Mouse (Mus musculus): ENCODE measurements at regions not wholly inside any gene's neighbourhood (a gene's known extent, or its start where the extent isn't known, plus 50 kb on each side); places are given as distances from the start of the nearest gene placed in this dataset.

DNA sequence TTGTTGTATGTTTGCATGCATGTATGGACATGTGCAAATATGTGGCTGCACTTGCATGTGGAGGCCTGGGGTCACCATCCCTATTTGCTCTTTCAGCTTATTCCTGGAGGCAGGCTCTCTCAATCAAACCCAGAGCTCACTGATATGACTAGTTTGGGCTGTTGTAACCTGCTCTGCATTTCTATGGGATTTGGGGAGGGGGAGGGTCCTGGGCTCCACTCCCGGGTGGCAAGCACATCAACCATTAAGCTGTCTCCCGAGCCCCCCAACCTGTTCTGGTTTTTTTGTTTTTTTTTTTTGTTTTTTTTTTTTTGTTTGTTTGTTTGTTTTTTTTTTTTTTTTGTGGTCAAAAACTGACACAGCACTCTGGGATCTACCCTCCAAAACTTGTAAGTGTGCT lies 386.5 kb downstream of the Med13l start:
- Histone ChIP-seq H3K27ac (ENCODE audit: low read length) (no peak overlapping the region), H3K9me3 (replicated peaks; ENCODE audit: control insufficient read depth, low read length) (0 out of 2 replicates have a peak, but pooled peaks cover 2% of the 10 kb centered on the region), H3K27me3 (ENCODE audit: control insufficient read depth, insufficient read depth, low read length) (0 out of 2 replicates have a peak, but pooled peaks cover 3% of the 10 kb centered on the region), H3K4me1 (ENCODE audit: control insufficient read depth, insufficient read depth, low read length) (no peaks in the 10 kb centered on the region; the same call in 1 of the 2 replicates), H3K9ac (ENCODE audit: low read length) (no peak overlapping the region), H3K4me3 (ENCODE audit: low read length) (no peak overlapping the region), H3K4me2 (ENCODE audit: low read depth, low read length) (no peak overlapping the region), H3K36me3 (ENCODE audit: control insufficient read depth, insufficient read depth) (no peaks in the 10 kb centered on the region)
- WGBS, result 57% methylated on average over 2 of the region's 2 CpGs
- ATAC-seq (replicated peaks; ENCODE audit: extremely low read depth, insufficient read depth, low FRiP score), result no peak

DNA sequence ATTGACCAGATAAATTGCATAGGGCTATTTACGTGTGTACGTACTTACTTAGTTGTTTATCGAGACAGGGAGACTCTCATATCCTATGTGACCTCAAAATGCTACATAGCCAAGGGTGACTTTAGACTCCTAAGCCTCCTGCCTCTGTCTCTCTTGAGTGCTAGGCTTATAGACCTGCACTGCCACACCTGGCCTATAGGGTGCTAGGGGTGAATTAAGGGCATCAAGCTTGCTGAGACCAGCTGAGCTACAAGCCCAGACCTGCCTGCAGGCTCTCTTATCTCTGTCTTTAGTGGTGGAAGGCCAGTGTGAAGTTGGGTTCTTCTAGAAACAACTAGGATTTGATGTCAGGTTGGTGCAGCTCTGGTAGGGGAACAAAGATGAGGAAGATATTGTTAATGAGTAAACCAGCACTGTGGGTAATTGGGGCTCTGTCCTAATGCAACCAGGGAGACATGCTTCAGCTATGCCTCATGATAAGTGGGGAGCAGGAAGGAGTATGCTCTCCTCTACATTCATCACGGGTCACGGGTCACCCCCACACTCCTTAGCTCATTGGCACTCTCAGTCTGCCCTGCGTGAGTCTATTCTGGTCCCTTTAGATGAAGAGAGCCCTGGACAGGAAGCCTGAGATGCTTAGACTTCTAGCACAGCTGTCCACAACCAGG lies 387.8 kb downstream of the Med13l start:
- ATAC-seq (replicated peaks; ENCODE audit: extremely low read depth, insufficient read depth, low FRiP score), result no peak
- Histone ChIP-seq H3K4me3 (ENCODE audit: low read length) (no peak overlapping the region), H3K4me2 (ENCODE audit: low read depth, low read length) (no peak overlapping the region), H3K27ac (ENCODE audit: low read length) (no peak overlapping the region), H3K9me3 (replicated peaks; ENCODE audit: control insufficient read depth, low read length) (0 out of 2 replicates have a peak, but pooled peaks cover 3% of the 10 kb centered on the region), H3K27me3 (ENCODE audit: control insufficient read depth, insufficient read depth, low read length) (0 out of 2 replicates have a peak, but pooled peaks cover 3% of the 10 kb centered on the region), H3K36me3 (ENCODE audit: control insufficient read depth, insufficient read depth) (no peaks in the 10 kb centered on the region), H3K4me1 (ENCODE audit: control insufficient read depth, insufficient read depth, low read length) (no peaks in the 10 kb centered on the region; the same call in 1 of the 2 replicates), H3K9ac (ENCODE audit: low read length) (no peak overlapping the region)
- WGBS, result 82% methylated on average over 6 of the region's 6 CpGs

DNA sequence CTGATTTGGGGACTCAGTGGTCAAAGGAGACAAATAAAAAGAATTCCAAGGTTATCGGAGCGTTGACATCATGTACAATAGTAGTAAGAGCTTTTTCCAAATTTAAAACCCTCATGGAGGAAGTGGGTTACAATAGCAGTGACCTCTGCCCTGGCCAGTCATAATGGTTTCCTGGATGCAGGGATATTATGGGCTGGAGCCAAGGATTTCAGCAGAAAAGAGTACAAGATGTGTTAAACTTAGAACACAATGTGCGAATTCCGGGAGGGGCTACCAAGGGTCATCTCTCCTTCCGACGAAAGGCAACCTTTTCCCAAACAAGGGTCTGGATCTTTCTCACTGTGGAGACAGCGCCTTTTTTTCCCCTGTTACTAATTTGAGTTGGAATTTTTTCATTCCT lies 390.6 kb downstream of the Med13l start:
- Histone ChIP-seq H3K36me3 (ENCODE audit: control insufficient read depth, insufficient read depth) (no peaks in the 10 kb centered on the region), H3K27me3 (ENCODE audit: control insufficient read depth, insufficient read depth, low read length) (0 out of 2 replicates have a peak, but pooled peaks cover 3% of the 10 kb centered on the region), H3K9ac (ENCODE audit: low read length) (no peak overlapping the region), H3K27ac (ENCODE audit: low read length) (no peak overlapping the region), H3K4me2 (ENCODE audit: low read depth, low read length) (no peak overlapping the region), H3K4me1 (ENCODE audit: control insufficient read depth, insufficient read depth, low read length) (no peaks in the 10 kb centered on the region; the same call in 1 of the 2 replicates), H3K4me3 (ENCODE audit: low read length) (no peak overlapping the region), H3K9me3 (replicated peaks; ENCODE audit: control insufficient read depth, low read length) (0 out of 2 replicates have a peak, but pooled peaks cover 3% of the 10 kb centered on the region)
- WGBS, result 61% methylated on average over 7 of the region's 7 CpGs
- ATAC-seq (replicated peaks; ENCODE audit: extremely low read depth, insufficient read depth, low FRiP score), result peak; percentile 37; the same call in 1 of the 2 replicates

DNA sequence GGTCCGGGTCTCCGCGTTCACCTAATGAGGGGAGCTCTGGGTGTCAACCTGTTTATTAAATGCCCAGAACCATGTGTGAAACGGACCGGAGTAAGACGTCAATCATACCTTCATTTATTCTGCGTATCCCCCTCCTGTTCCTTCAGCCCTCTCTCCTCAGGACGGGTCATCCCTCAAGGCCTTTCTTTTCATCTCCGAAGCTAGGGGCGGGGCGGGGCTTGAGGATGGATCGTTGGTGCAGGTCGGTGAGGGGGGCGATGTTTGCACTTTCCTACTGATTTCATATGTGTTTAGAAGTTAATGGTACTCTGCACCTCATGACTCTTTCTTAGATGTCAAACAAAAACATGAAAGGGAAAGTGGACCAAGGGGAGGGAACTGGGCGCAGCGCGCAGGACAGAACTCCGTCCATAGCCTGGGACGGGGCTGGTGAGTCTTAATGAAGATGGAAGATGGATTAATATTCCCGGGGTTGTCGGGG lies 400.1 kb downstream of the Med13l start:
- Histone ChIP-seq H3K9me3 (replicated peaks; ENCODE audit: control insufficient read depth, low read length) (no peaks in the 10 kb centered on the region; the same call in 1 of the 2 replicates), H3K27me3 (ENCODE audit: control insufficient read depth, insufficient read depth, low read length) (no peaks in the 10 kb centered on the region), H3K4me3 (ENCODE audit: low read length) (no peak overlapping the region), H3K9ac (ENCODE audit: low read length) (no peak overlapping the region), H3K4me2 (ENCODE audit: low read depth, low read length) (no peak overlapping the region), H3K4me1 (ENCODE audit: control insufficient read depth, insufficient read depth, low read length) (no peaks in the 10 kb centered on the region; the same call in 1 of the 2 replicates), H3K36me3 (ENCODE audit: control insufficient read depth, insufficient read depth) (no peaks in the 10 kb centered on the region), H3K27ac (ENCODE audit: low read length) (no peak overlapping the region)
- no peak for ATAC-seq (replicated peaks; ENCODE audit: extremely low read depth, insufficient read depth, low FRiP score)
- WGBS, result 78% methylated on average over 21 of the region's 21 CpGs

DNA sequence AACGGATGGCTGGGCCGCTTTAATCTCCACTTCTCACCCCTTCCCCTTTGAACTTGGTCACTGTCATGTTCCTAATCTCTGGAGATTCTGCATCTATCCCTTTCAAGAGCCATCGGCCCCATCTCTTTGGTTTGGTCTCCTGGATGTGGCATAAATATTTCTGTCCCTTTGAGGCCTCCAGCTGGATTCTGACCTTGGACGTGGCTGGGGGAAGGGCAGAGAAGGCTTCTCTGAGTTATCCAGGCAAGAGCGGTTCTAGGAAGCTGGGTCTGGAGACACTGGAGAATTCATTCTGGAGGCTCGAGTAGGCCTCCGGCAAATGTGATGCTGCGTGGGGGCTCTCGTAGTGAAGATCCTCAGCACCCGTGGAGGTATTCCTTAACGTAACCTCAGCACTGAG lies 400.6 kb downstream of the Med13l start:
- no peak for ATAC-seq (replicated peaks; ENCODE audit: extremely low read depth, insufficient read depth, low FRiP score)
- Histone ChIP-seq H3K9ac (ENCODE audit: low read length) (no peak overlapping the region), H3K4me2 (ENCODE audit: low read depth, low read length) (no peak overlapping the region), H3K27me3 (ENCODE audit: control insufficient read depth, insufficient read depth, low read length) (no peaks in the 10 kb centered on the region), H3K9me3 (replicated peaks; ENCODE audit: control insufficient read depth, low read length) (no peaks in the 10 kb centered on the region; the same call in 1 of the 2 replicates), H3K4me3 (ENCODE audit: low read length) (no peak overlapping the region), H3K36me3 (ENCODE audit: control insufficient read depth, insufficient read depth) (no peaks in the 10 kb centered on the region), H3K27ac (ENCODE audit: low read length) (no peak overlapping the region), H3K4me1 (ENCODE audit: control insufficient read depth, insufficient read depth, low read length) (no peaks in the 10 kb centered on the region; the same call in 1 of the 2 replicates)
- 69% methylated on average over 11 of the region's 11 CpGs for WGBS

DNA sequence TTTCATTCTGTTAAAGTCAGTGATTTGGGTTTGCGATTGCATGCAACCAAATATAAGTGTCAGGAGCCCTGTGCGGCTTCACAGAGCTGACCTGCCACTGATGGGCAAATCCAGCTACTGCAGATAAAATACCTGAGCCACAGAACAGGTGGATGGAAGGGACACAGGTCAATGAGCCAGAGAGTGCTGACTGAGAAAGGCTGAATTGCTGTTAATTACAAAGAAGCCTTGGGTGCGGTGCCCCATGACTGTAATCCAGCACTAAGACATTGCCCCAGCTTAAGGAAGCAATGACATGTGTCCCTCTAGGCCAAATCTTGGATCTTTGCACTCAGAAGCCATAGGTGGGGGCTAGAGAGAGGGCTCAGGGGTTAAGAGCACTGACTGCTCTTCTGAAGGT lies 401.7 kb downstream of the Med13l start:
- Histone ChIP-seq H3K4me2 (ENCODE audit: low read depth, low read length) (no peak overlapping the region), H3K27me3 (ENCODE audit: control insufficient read depth, insufficient read depth, low read length) (no peaks in the 10 kb centered on the region), H3K36me3 (ENCODE audit: control insufficient read depth, insufficient read depth) (no peaks in the 10 kb centered on the region), H3K9ac (ENCODE audit: low read length) (no peak overlapping the region), H3K9me3 (replicated peaks; ENCODE audit: control insufficient read depth, low read length) (no peaks in the 10 kb centered on the region; the same call in 1 of the 2 replicates), H3K27ac (ENCODE audit: low read length) (no peak overlapping the region), H3K4me1 (ENCODE audit: control insufficient read depth, insufficient read depth, low read length) (no peaks in the 10 kb centered on the region; the same call in 1 of the 2 replicates), H3K4me3 (ENCODE audit: low read length) (no peak overlapping the region)
- no peak for ATAC-seq (replicated peaks; ENCODE audit: extremely low read depth, insufficient read depth, low FRiP score)
- WGBS, result 92% methylated on average over 3 of the region's 3 CpGs

DNA sequence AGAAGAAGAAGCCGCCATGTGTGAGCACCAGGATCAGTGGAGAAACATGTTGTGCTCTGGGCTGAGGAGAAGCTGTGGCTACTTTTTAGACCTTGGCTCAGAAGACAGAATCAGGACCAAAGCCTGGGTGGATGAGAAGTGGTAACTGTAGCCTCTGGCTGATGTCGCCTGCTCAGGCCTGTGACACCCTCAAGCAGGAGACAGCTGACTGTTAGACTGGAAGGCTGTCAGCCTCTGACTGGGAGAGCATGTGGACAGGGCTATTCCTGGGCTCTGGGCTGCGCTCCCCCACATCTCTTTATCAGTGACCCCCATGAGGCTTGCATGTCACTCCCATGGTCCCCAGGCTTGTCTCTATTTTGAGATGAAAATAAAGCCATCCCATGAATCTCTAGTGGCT lies 402.5 kb downstream of the Med13l start:
- no peaks in the 10 kb centered on the region; the same call in 1 of the 2 replicates for H3K4me1 ChIP-seq (ENCODE audit: control insufficient read depth, insufficient read depth, low read length)
- H3K9me3 ChIP-seq (replicated peaks; ENCODE audit: control insufficient read depth, low read length), result no peaks in the 10 kb centered on the region; the same call in 1 of the 2 replicates
- H3K4me3 ChIP-seq (ENCODE audit: low read length), result no peak overlapping the region
- no peaks in the 10 kb centered on the region for H3K27me3 ChIP-seq (ENCODE audit: control insufficient read depth, insufficient read depth, low read length)
- H3K9ac ChIP-seq (ENCODE audit: low read length), result no peak overlapping the region
- no peak for ATAC-seq (replicated peaks; ENCODE audit: extremely low read depth, insufficient read depth, low FRiP score)
- WGBS, result 58% methylated on average over 3 of the region's 3 CpGs
- no peak overlapping the region for H3K4me2 ChIP-seq (ENCODE audit: low read depth, low read length)
- H3K36me3 ChIP-seq (ENCODE audit: control insufficient read depth, insufficient read depth), result no peaks in the 10 kb centered on the region
- no peak overlapping the region for H3K27ac ChIP-seq (ENCODE audit: low read length)

DNA sequence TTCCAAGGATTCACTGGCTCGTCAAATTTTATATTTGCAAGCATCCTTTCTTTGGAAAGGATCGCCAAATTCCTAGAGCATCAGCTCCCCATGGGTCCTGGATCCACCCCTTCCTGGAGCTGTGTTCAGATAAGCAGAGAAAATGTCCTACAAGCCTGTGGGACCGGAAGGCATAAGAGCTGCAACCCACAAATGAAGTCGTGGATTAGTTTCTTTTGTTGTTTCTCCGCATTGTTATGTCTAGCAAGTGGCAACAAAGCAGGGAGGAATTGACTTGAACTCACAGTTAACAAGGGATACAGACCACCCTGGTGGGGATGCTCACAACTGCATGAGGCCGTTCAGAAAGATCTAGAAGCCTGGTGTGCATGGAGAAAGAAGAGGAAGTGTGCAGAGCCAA lies 406.4 kb downstream of the Med13l start:
- no peak overlapping the region for H3K9ac ChIP-seq (ENCODE audit: low read length)
- no peak overlapping the region for H3K4me2 ChIP-seq (ENCODE audit: low read depth, low read length)
- H3K27ac ChIP-seq (ENCODE audit: low read length), result 0 out of 2 replicates have a peak overlapping the region, but pooled peaks have one; percentile 19
- H3K36me3 ChIP-seq (ENCODE audit: control insufficient read depth, insufficient read depth), result no peaks in the 10 kb centered on the region
- 66% methylated on average over 6 of the region's 6 CpGs for WGBS
- no peaks in the 10 kb centered on the region for H3K27me3 ChIP-seq (ENCODE audit: control insufficient read depth, insufficient read depth, low read length)
- H3K4me3 ChIP-seq (ENCODE audit: low read length), result no peak overlapping the region
- no peaks in the 10 kb centered on the region for H3K4me1 ChIP-seq (ENCODE audit: control insufficient read depth, insufficient read depth, low read length)
- no peaks in the 10 kb centered on the region for H3K9me3 ChIP-seq (replicated peaks; ENCODE audit: control insufficient read depth, low read length)
- no peak for ATAC-seq (replicated peaks; ENCODE audit: extremely low read depth, insufficient read depth, low FRiP score)

DNA sequence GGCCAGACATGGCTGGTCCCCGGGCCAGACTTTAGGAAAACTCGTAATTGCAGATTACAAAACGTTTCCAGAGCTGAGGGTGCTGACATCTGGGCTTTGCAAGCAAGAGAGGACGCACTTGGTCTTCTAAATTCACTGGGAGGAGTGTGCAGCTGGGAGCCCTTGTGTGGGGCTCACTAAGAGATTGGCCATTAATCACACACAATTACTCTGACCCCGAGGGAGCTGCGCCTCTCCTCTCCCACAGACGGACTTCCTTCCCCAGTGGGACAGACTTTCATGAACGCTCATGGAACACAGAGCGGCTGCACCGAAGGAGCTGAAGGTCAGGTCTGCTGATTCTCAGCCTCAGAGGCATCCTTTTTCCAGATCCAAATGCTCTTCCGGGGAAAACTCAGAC lies 407.2 kb downstream of the Med13l start:
- no peak for ATAC-seq (replicated peaks; ENCODE audit: extremely low read depth, insufficient read depth, low FRiP score)
- H3K27me3 ChIP-seq (ENCODE audit: control insufficient read depth, insufficient read depth, low read length), result no peaks in the 10 kb centered on the region
- WGBS, result 55% methylated on average over 11 of the region's 11 CpGs

More for the DNA sequence above, 407.2 kb downstream of the Med13l start:
- no peaks in the 10 kb centered on the region for H3K9me3 ChIP-seq (replicated peaks; ENCODE audit: control insufficient read depth, low read length)
- H3K36me3 ChIP-seq (ENCODE audit: control insufficient read depth, insufficient read depth), result no peaks in the 10 kb centered on the region
- no peak overlapping the region for H3K4me3 ChIP-seq (ENCODE audit: low read length)
- no peaks in the 10 kb centered on the region for H3K4me1 ChIP-seq (ENCODE audit: control insufficient read depth, insufficient read depth, low read length)
- no peak overlapping the region for H3K9ac ChIP-seq (ENCODE audit: low read length)
- H3K27ac ChIP-seq (ENCODE audit: low read length), result no peak overlapping the region
- H3K4me2 ChIP-seq (ENCODE audit: low read depth, low read length), result no peak overlapping the region

All from heart, embryonic 16.5 days (tissue).